Mouse (Mus musculus) hindbrain, embryonic 12.5 days (tissue): ENCODE results near the gene Spdef. TPM values are rescaled to one million over a fixed set of nuclear protein-coding genes. Genes with fewer than 3 reads are reported as not detected.

Experiments
- polyA plus RNA-seq: library from polyadenylated mRNA; unstranded; fragments of >200 nt; fragmentation: Nextera tagmentation; extraction: Ambion mirVana; gene quantifications from 2 replicates; pipeline ENCODE4 v1.2.1, GENCODE M21; 2016

Spdef gene
- polyA plus RNA-seq, 1 experiment from 2014 or later, result 0.48 TPM

Other genes starting within 250 kb of the Spdef start
- 3.7 and 4.2 TPM in 2 replicates for gene Grm4, start 207.6 kb downstream of the Spdef start, polyA plus RNA-seq
- gene Hmga1, start 172.5 kb downstream of the Spdef start, polyA plus RNA-seq, result 161 and 162 TPM in 2 replicates
- gene AI413582, start 163.2 kb downstream of the Spdef start, polyA plus RNA-seq, result 19.8 and 21.9 TPM in 2 replicates
- 199 and 204 TPM in 2 replicates for gene Nudt3, start 105.5 kb downstream of the Spdef start, polyA plus RNA-seq
- gene RPS10-NUDT3, start 93.7 kb downstream of the Spdef start, polyA plus RNA-seq, result not detected in 2 replicates
- 618 and 712 TPM in 2 replicates for gene Rps10, start 92.3 kb downstream of the Spdef start, polyA plus RNA-seq
- 11.0 and 13.4 TPM in 2 replicates for gene Pacsin1, start 73.4 kb downstream of the Spdef start, polyA plus RNA-seq
- 11.8 and 13.7 TPM in 2 replicates for gene D17Wsu92e, start 91.7 kb upstream of the Spdef start, polyA plus RNA-seq
- 299 and 327 TPM in 2 replicates for gene Snrpc, start 109.2 kb upstream of the Spdef start, polyA plus RNA-seq
- gene Uhrf1bp1, start 127.5 kb upstream of the Spdef start, polyA plus RNA-seq, result 9.4 TPM in 2 replicates
- 86.0 and 91.5 TPM in 2 replicates for gene Anks1, start 180.4 kb upstream of the Spdef start, polyA plus RNA-seq
- 89.7 and 96.9 TPM in 2 replicates for gene Taf11, start 180.9 kb upstream of the Spdef start, polyA plus RNA-seq